Mouse (Mus musculus) colon, adult 2 months (tissue): ENCODE data around the gene Sdc3. TPM values are rescaled to one million over a fixed set of nuclear protein-coding genes. Genes with fewer than 3 reads are reported as not detected.

Experiments
- polyA plus RNA-seq: library from polyadenylated mRNA; depleted of rRNA; stranded (reverse); fragments of >200 nt; gene quantifications from 2 replicates; pipeline ENCODE4 v1.2.3, GENCODE M21; 2012; rRNA removed

Sdc3 gene
- 38.3 TPM in 2 replicates for polyA plus RNA-seq

DNA sequence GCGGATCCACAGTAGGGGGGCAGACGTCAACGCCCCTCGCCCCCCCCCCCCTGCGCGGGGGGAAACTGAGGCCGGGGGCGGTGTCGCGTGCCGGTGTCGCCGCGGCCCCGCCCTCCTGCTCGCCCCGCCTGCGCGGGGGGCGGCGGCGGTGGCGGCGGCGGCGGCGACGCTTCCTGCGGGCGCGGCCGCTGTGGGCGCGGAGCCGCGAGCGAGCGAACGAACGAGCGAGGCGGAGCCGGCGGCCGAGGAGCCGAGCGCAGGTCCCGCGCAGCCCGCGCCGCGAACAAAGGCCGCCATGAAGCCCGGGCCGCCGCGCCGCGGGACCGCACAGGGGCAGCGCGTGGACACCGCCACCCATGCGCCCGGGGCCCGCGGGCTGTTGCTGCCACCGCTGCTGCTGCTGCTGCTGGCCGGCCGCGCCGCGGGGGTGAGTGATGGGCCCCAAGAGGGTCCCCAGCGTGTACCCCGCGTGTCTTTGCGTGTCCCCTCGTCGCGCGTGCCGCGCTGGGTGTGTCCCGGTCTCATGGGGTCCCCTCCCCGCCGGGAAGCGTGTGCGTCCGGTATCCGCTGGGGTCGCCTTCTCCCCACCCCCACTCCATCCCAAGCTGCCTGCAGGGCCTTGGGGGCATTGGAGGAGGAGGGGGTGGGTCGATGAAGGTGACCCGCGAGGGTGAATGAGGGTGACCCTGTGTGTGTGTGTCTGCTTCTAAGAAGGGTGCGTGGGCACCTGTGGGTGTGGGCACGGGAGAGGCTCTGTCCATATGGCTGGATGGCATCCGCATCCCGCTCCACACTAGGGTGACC lies at the start of gene Sdc3:
TSS of gene Sdc3 (plus strand) at position 162 of the 804 bp plus-strand sequence.

Other genes starting within 250 kb of the Sdc3 start
- 23.3 and 29.6 TPM in 2 replicates for gene Nkain1, start 218.4 kb upstream of the Sdc3 start, polyA plus RNA-seq
- 42.2 and 45.9 TPM in 2 replicates for gene Pum1, start 129.2 kb upstream of the Sdc3 start, polyA plus RNA-seq
- 51.4 and 55.1 TPM in 2 replicates for gene Laptm5, start 120.6 kb downstream of the Sdc3 start, polyA plus RNA-seq
- not detected in 2 replicates for gene Matn1, start 151.8 kb downstream of the Sdc3 start, polyA plus RNA-seq